Mouse (Mus musculus) CH12.LX (cell line): ENCODE results near the gene Ccar1. TPM values are rescaled to one million over a fixed set of nuclear protein-coding genes. Genes with fewer than 3 reads are reported as not detected.
"Not testable (repeated sequence)": the region's sequence is repeated elsewhere in the genome, so short reads cannot be mapped to it uniquely, and the experiment has no call there.

Source experiments
- DNase-seq: peaks from one replicate; pipeline ENCODE4 v3.0.0-alpha.2; 2013; ENCODE audit errors: extremely low read depth
- H3K27ac ChIP-seq: 2 replicates; pipeline ENCODE4 v1.5.1; 2012; ENCODE audit warnings: low read depth, mild to moderate bottlenecking, control low read depth, moderate library complexity; ENCODE audit not compliant: insufficient read depth
- H3K27me3 ChIP-seq: replicated peaks from 2 replicates; pipeline ENCODE3; 2012; ENCODE audit warnings: inconsistent platforms
- H3K36me3 ChIP-seq, 2 experiments: replicated peaks in 1 of 2; 2 replicates each; pipeline versions ENCODE3 to v1.6.1; 2012; ENCODE audit warnings: inconsistent platforms in 1 of 2, low read length in 1 of 2, mild to moderate bottlenecking in 1 of 2, mixed read lengths in 1 of 2, moderate library complexity in 1 of 2; ENCODE audit not compliant: control insufficient read depth in 1 of 2, insufficient read depth in 1 of 2
- H3K4me1 ChIP-seq, 2 experiments: 2 replicates each; pipeline ENCODE4 v1.6.1; 2012; ENCODE audit warnings: inconsistent platforms in 1 of 2, moderate library complexity in 1 of 2; ENCODE audit not compliant: insufficient read depth in 2 of 2, control insufficient read depth in 1 of 2
- H3K4me2 ChIP-seq: 2 replicates; pipeline ENCODE4 v1.6.1; 2012; ENCODE audit warnings: low read depth, mild to moderate bottlenecking, control low read depth; ENCODE audit not compliant: poor library complexity, insufficient read depth, severe bottlenecking
- H3K4me3 ChIP-seq, 3 experiments: fragments of 150-350 bp in 1 of 3; sonication (generic) in 1 of 3; replicated peaks in 1 of 3; 2 replicates each; pipeline versions ENCODE3 to v1.5.1; 2011 to 2012; ENCODE audit warnings: low read depth in 2 of 3, low read length in 2 of 3, mild to moderate bottlenecking in 2 of 3, moderate library complexity in 2 of 3, control low read depth in 1 of 3, improper control_type of control experiment in 1 of 3, inconsistent platforms in 1 of 3, mixed read lengths in 1 of 3; ENCODE audit not compliant: poor library complexity in 1 of 3
- H3K79me2 ChIP-seq: replicated peaks from 2 replicates; pipeline ENCODE4 v1.6.1; 2012; ENCODE audit warnings: mild to moderate bottlenecking, moderate library complexity; ENCODE audit not compliant: control insufficient read depth, poor library complexity, insufficient read depth, severe bottlenecking; ENCODE audit errors: extremely low read depth
- H3K9ac ChIP-seq: 2 replicates; pipeline ENCODE4 v1.6.1; 2012; ENCODE audit warnings: low read depth, mild to moderate bottlenecking, control low read depth, moderate library complexity; ENCODE audit not compliant: insufficient read depth
- H3K9me3 ChIP-seq: replicated peaks from 2 replicates; pipeline ENCODE3; 2012; ENCODE audit warnings: low read length, inconsistent platforms, mixed read lengths
- BHLHE40 ChIP-seq: IDR thresholded peaks from 2 replicates; pipeline ENCODE4 v1.6.1; 2011; ENCODE audit warnings: mild to moderate bottlenecking, low read depth, low read length, improper control_type of control experiment
- CHD2 ChIP-seq: IDR thresholded peaks from 2 replicates; pipeline ENCODE4 v1.6.1; 2011; ENCODE audit warnings: low read length, improper control_type of control experiment
- CTCF ChIP-seq, 2 experiments: IDR thresholded peaks in 1 of 2; conservative IDR thresholded peaks in 1 of 2; 2 replicates each; pipeline ENCODE4 v1.5.1; 2011 to 2012; ENCODE audit warnings: low read depth in 2 of 2, low read length in 2 of 2, improper control_type of control experiment in 1 of 2, inconsistent platforms in 1 of 2, mild to moderate bottlenecking in 1 of 2, moderate library complexity in 1 of 2
- E2F4 ChIP-seq: IDR thresholded peaks from 2 replicates; pipeline ENCODE4 v1.6.1; 2011; ENCODE audit warnings: low read depth, low read length, improper control_type of control experiment; ENCODE audit not compliant: insufficient replicate concordance
- ELF1 ChIP-seq: IDR thresholded peaks from 2 replicates; pipeline ENCODE4 v1.6.1; 2014; ENCODE audit warnings: low read depth, mild to moderate bottlenecking, inconsistent platforms, low read length, improper control_type of control experiment
- EP300 ChIP-seq: IDR thresholded peaks from 2 replicates; pipeline ENCODE4 v1.6.1; 2011; ENCODE audit warnings: low read length, improper control_type of control experiment
- ETS1 ChIP-seq: conservative IDR thresholded peaks from 2 replicates; pipeline ENCODE4 v1.6.1; 2012; ENCODE audit warnings: low read depth, mild to moderate bottlenecking, inconsistent platforms, low read length, improper control_type of control experiment, moderate library complexity
- HCFC1 ChIP-seq: IDR thresholded peaks from 2 replicates; pipeline ENCODE4 v1.6.1; 2012; ENCODE audit warnings: low read depth, mild to moderate bottlenecking, inconsistent platforms, low read length, improper control_type of control experiment
- JUN ChIP-seq: IDR thresholded peaks from 2 replicates; pipeline ENCODE4 v1.6.1; 2011; ENCODE audit warnings: low read depth, mild to moderate bottlenecking, low read length, improper control_type of control experiment, moderate library complexity; ENCODE audit not compliant: insufficient read depth
- MAFK ChIP-seq: IDR thresholded peaks from 2 replicates; pipeline ENCODE4 v1.6.1; 2011; ENCODE audit warnings: low read length, improper control_type of control experiment; ENCODE audit not compliant: insufficient replicate concordance
- MAX ChIP-seq: IDR thresholded peaks from 2 replicates; pipeline ENCODE4 v1.6.1; 2011; ENCODE audit warnings: low read length, improper control_type of control experiment
- MEF2A ChIP-seq: IDR thresholded peaks from 2 replicates; pipeline ENCODE4 v1.6.1; 2014; ENCODE audit warnings: low read depth, mild to moderate bottlenecking, inconsistent platforms, low read length, improper control_type of control experiment, borderline replicate concordance
- MYC ChIP-seq: IDR thresholded peaks from 2 replicates; pipeline ENCODE4 v1.6.1; 2011; ENCODE audit warnings: low read depth, mild to moderate bottlenecking, improper control_type of control experiment, low read length
- NELFE ChIP-seq: IDR thresholded peaks from 2 replicates; pipeline ENCODE4 v1.6.1; 2011; ENCODE audit warnings: low read depth, low read length, improper control_type of control experiment
- NRF1 ChIP-seq: IDR thresholded peaks from 2 replicates; pipeline ENCODE4 v1.6.1; 2014; ENCODE audit warnings: low read depth, mild to moderate bottlenecking, inconsistent platforms, low read length, improper control_type of control experiment, moderate library complexity
- POLR2A ChIP-seq: IDR thresholded peaks from 2 replicates; pipeline ENCODE4 v1.6.1; 2011; ENCODE audit warnings: low read depth, mild to moderate bottlenecking, improper control_type of control experiment, low read length
- POLR2AphosphoS2 ChIP-seq: IDR thresholded peaks from 2 replicates; pipeline ENCODE4 v1.6.1; 2011; ENCODE audit warnings: low read depth, low read length, improper control_type of control experiment
- RAD21 ChIP-seq: IDR thresholded peaks from 2 replicates; pipeline ENCODE4 v1.6.1; 2011; ENCODE audit warnings: low read depth, mild to moderate bottlenecking, low read length, improper control_type of control experiment, moderate library complexity
- RCOR1 ChIP-seq: conservative IDR thresholded peaks from 2 replicates; pipeline ENCODE4 v1.6.1; 2012; ENCODE audit warnings: low read depth, mild to moderate bottlenecking, inconsistent platforms, low read length, improper control_type of control experiment
- TBP ChIP-seq: conservative IDR thresholded peaks from 2 replicates; pipeline ENCODE4 v1.6.1; 2011; ENCODE audit warnings: low read depth, low read length, improper control_type of control experiment
- TCF12 ChIP-seq: IDR thresholded peaks from 2 replicates; pipeline ENCODE4 v1.6.1; 2014; ENCODE audit warnings: low read depth, mild to moderate bottlenecking, inconsistent platforms, low read length, improper control_type of control experiment
- UBTF ChIP-seq: IDR thresholded peaks from 2 replicates; pipeline ENCODE4 v1.6.1; 2012; ENCODE audit warnings: low read depth, mild to moderate bottlenecking, inconsistent platforms, low read length, improper control_type of control experiment, moderate library complexity
- USF1 ChIP-seq: IDR thresholded peaks from 2 replicates; pipeline ENCODE4 v1.6.1; 2014; ENCODE audit warnings: low read depth, mild to moderate bottlenecking, inconsistent platforms, low read length, improper control_type of control experiment
- USF2 ChIP-seq: conservative IDR thresholded peaks from 2 replicates; pipeline ENCODE4 v1.6.1; 2011; ENCODE audit warnings: low read depth, low read length, improper control_type of control experiment
- ZC3H11A ChIP-seq: IDR thresholded peaks from 2 replicates; pipeline ENCODE4 v1.6.1; 2012; ENCODE audit warnings: low read depth, mild to moderate bottlenecking, inconsistent platforms, low read length, improper control_type of control experiment
- ZMIZ1 ChIP-seq: IDR thresholded peaks from 2 replicates; pipeline ENCODE4 v1.6.1; 2012; ENCODE audit warnings: low read depth, mild to moderate bottlenecking, inconsistent platforms, low read length, improper control_type of control experiment
- dilution Hi-C: fragments of 300-500 bp; cut with MboI; formaldehyde crosslinking; loops from 2 replicates; pipeline ENCODE4 v1.14.3; 2020; ENCODE audit warnings: low sequenced_read_pairs; ENCODE audit not compliant: extremely low pct_unique_long_range_greater_than_20kb, extremely low pct_ligation_motif_present
- in situ Hi-C: fragments of 300-500 bp; cut with MboI; formaldehyde crosslinking; loops from 3 replicates; pipeline ENCODE4 v1.14.3; 2019; ENCODE audit warnings: low sequenced_read_pairs, low pct_ligation_motif_present, low pct_unique_long_range_greater_than_20kb, mixed read lengths
- polyA plus RNA-seq: library from polyadenylated mRNA; unstranded; fragments of >175 nt; gene quantifications from 2 replicates; pipeline ENCODE4 v1.2.1, GENCODE M21; 2012; ENCODE audit warnings: low read depth; ENCODE audit not compliant: insufficient read length
- total RNA-seq, 2 experiments: library from RNA; depleted of rRNA; stranded (reverse); fragments of 300-350 nt in 1 of 2; fragments of >200 nt in 1 of 2; gene quantifications; 2 replicates each; pipeline ENCODE4 v1.2.3; 2012 to 2014

Gene Ccar1
- total and polyA plus RNA-seq, 3 experiments: 41.5 to 134 (median 43.1) TPM

DNA sequence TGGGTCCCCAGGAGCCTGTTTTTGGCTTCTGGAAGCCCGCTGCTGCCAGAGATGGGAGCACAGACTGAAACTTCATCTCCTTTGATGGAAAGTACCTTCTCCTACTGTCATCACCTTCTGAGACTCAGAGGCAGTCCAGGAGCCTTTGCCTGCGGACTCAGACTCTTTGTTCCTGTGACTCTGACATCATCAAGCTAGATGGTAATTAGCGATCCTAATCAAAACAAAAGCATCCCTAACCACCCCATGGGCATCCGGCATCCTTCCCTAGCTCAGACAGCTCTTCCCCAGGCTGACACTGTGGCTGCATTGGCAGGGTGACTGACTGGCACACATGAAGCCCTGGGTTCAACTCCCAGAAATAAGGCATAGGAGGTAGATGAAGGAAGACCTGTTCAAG is 69.4 kb downstream of the Ccar1 start:
- Histone ChIP-seq H3K4me3 (no peak overlapping the region), H3K27ac (no peak overlapping the region), H3K4me1 (peaks cover 0 to 8% of the 10 kb centered on the region in 2 experiments; a peak in 2 of 4 replicates)
- dilution Hi-C loops: no loop called here
- DNase-seq: no peak
- TF ChIP-seq MYC: no peak
- TF ChIP-seq, all 38 proteins: peak for 0
- Histone ChIP-seq H3K79me2 (no peaks in the 10 kb centered on the region), H3K27me3 (peaks cover 17% of the 10 kb centered on the region), H3K4me2 (no peak overlapping the region), H3K36me3 (no peaks in the 10 kb centered on the region), H3K9ac (no peak overlapping the region), H3K9me3 (no peaks in the 10 kb centered on the region)
- in situ Hi-C loops: no loop called here

DNA sequence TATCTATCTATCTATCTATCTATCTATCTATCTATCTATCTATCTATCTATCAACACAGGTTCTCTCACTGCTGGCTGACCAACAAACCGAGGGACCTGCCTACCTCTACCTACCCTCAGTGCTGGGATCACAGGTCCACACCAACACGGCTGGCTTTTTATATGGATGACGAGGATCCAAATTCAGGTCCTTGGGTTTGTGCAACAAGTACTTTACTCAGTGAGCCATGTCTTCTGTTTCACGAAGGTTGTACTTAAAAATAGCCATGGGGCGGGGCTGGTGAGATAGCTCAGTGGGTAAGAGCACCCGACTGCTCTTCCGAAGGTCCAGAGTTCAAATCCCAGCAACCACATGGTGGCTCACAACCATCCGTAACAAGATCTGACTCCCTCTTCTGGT is 71.5 kb downstream of the Ccar1 start:
- TF ChIP-seq TBP: peak; percentile 65
- H3K4me1 ChIP-seq, dilution Hi-C loops, H3K27ac ChIP-seq, H3K4me2 ChIP-seq, H3K9ac ChIP-seq, DNase-seq, H3K4me3 ChIP-seq, H3K79me2 ChIP-seq, H3K36me3 ChIP-seq, in situ Hi-C loops, H3K9me3 ChIP-seq, H3K27me3 ChIP-seq: not testable (repeated sequence)

DNA sequence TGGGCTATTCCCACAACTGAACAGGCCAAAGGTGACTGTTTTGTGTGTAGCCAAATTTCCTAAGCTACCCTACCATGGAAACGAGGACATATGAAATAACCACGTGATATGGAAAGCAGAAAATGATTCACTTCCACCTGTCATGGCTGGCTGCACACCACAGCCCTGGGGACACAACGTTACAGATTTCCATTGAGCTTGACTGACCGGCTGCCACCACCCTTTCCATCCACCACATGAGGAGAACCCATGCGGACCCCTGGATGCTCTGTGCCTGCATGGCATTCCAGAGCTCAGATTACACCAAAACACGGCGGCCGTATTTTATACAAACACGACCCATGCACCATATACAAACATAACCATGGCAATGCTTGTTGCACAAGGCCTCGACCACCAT is 78.6 kb downstream of the Ccar1 start:
- Histone ChIP-seq H3K4me3 (no peak overlapping the region), H3K4me1 (peaks cover 9 to 11% of the 10 kb centered on the region in 2 experiments), H3K27me3 (no peaks in the 10 kb centered on the region), H3K36me3 (no peaks in the 10 kb centered on the region), H3K79me2 (no peaks in the 10 kb centered on the region), H3K9ac (no peak overlapping the region), H3K4me2 (peak overlapping the region; percentile 51; the same call in 1 of the 2 replicates), H3K9me3 (peaks cover 7% of the 10 kb centered on the region), H3K27ac (no peak overlapping the region)
- DNase-seq: peak; percentile 64
- in situ Hi-C loops: no loop called here
- dilution Hi-C loops: no loop called here
- TF ChIP-seq ETS1 (peak; percentile 71), MEF2A (0 out of 2 replicates have a peak, but pooled peaks have one; percentile 14), TCF12 (0 out of 2 replicates have a peak, but pooled peaks have one; percentile 52), POLR2A (no peak), CTCF (conservative IDR thresholded peaks at IDR 0.05 in 1 of 2, IDR thresholded peaks at IDR 0.05 in 1 of 2; ENCODE audit: low read depth in 2 of 2, low read length in 2 of 2) (no peak), ZC3H11A (no peak), CHD2 (0 out of 2 replicates have a peak, but pooled peaks have one; percentile 43), MAFK (no peak), NRF1 (no peak), BHLHE40 (peak; percentile 82), RAD21 (no peak), E2F4 (no peak), USF1 (peak; percentile 39; the same call in 1 of the 2 replicates), UBTF (no peak), MYC (0 out of 2 replicates have a peak, but pooled peaks have one; percentile 32), POLR2AphosphoS2 (no peak), TBP (no peak), RCOR1 (0 out of 2 replicates have a peak, but pooled peaks have one; percentile 48), MAX (peak; percentile 89), USF2 (peak; percentile 68; the same call in 1 of the 2 replicates), ELF1 (no peak), JUN (peak; percentile 54; the same call in 1 of the 2 replicates), EP300 (peak; percentile 87), NELFE (no peak), HCFC1 (no peak), ZMIZ1 (no peak)
